Mouse (Mus musculus) embryonic fibroblast, embryonic 13.5 days (primary cell): ENCODE data around the gene Dmrt1. TPM values are rescaled to one million over a fixed set of nuclear protein-coding genes. Genes with fewer than 3 reads are reported as not detected.
"Not testable (repeated sequence)": the region's sequence is repeated elsewhere in the genome, so short reads cannot be mapped to it uniquely, and the experiment has no call there.

Experiments used
- H3K27ac ChIP-seq: 2 replicates; pipeline ENCODE4 v1.5.1; 2012; ENCODE audit warnings: low read length, control low read depth, inconsistent platforms; ENCODE audit not compliant: insufficient read depth
- H3K4me1 ChIP-seq: 2 replicates; pipeline ENCODE4 v1.6.1; 2011; ENCODE audit warnings: low read length; ENCODE audit not compliant: control insufficient read depth, insufficient read depth
- H3K4me3 ChIP-seq: 2 replicates; pipeline ENCODE4 v1.5.1; 2011; ENCODE audit warnings: mild to moderate bottlenecking, control low read depth, low read length; ENCODE audit not compliant: insufficient read depth
- CTCF ChIP-seq: IDR thresholded peaks from 2 replicates; pipeline ENCODE4 v1.5.1; 2011; ENCODE audit warnings: mild to moderate bottlenecking, control low read depth, low read length, moderate library complexity, borderline replicate concordance; ENCODE audit not compliant: insufficient read depth
- POLR2A ChIP-seq: IDR thresholded peaks from 2 replicates; pipeline ENCODE4 v1.6.1; 2011; ENCODE audit warnings: low read depth, mild to moderate bottlenecking, control low read depth, low read length, moderate library complexity
- polyA plus RNA-seq: library from polyadenylated mRNA; stranded (reverse); fragments of >200 nt; gene quantifications from 2 replicates; pipeline ENCODE4 v1.2.4, GENCODE M21; 2011; ENCODE audit warnings: low read depth; ENCODE audit not compliant: missing spikeins, insufficient read length

The Dmrt1 gene
- not detected in 2 replicates for polyA plus RNA-seq

DNA sequence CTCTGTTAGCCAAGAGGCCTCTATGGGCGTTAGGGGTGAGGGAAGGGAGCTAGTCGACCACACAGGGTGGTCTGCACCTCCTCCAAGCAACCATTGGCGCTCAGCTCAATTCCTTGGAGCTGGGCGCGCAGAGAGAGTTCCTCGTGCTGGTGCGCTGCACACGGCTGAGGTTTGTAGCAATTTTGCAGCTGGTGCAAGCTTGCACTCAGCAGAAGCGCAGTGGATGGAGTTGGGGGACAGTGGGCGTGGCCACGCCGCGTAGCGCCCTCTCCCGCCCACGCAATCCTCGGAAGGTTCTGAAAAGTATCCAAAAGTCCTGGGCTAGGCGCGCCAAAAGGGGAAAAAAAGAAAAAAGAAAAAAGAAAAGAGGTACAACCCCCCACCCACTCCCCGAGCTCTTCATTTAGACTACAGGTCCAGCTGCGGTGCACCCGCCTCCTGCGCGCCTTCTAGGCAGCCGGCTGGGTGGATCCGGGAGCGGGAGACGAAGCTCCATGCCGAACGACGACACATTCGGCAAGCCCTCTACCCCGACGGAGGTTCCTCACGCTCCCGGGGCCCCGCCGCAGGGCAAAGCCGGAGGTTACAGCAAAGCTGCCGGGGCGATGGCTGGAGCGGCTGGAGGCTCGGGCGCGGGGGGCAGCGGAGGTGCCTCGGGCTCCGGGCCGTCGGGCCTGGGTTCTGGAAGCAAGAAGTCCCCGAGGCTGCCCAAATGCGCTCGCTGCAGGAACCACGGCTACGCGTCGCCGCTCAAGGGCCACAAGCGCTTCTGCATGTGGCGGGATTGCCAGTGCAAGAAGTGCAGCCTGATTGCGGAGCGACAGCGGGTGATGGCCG, at the start of gene Dmrt1:
Gene Dmrt1, plus strand, starts transcription at position 259 of the 837 bp plus-strand sequence.
- H3K27ac ChIP-seq: no peak within 1 kb of the TSS
- TF ChIP-seq POLR2A (no peak), CTCF (no peak)
- no peaks in the 10 kb centered on the region for H3K4me1 ChIP-seq
- no peak within 1 kb of the TSS for H3K4me3 ChIP-seq

DNA sequence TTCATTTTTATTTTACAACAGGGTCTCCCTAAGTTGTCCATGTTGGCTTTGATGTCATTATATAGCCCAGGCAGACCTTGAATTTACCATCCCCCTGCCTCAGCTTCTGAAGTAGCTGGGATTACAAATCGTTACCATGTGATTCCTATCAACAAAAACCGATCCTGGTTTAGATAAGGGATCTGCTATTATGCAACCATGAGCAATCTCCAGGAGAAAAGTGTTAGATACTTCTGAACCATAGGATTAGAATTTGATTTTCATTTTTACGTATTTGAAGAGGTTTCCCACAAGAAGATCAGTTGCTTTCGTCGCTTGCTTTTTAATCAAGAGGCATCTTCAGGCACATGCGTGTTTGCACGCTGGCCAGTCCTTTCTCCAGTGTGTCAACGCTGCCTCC, 44.7 kb upstream of the Dmrt1 start:
- no peak overlapping the region for H3K27ac ChIP-seq
- H3K4me1 ChIP-seq: no peaks in the 10 kb centered on the region
- H3K4me3 ChIP-seq: no peak overlapping the region
- TF ChIP-seq POLR2A (no peak), CTCF (no peak)

- Histone ChIP-seq H3K4me3 (no peak overlapping the region), H3K4me1 (no peaks in the 10 kb centered on the region), H3K27ac (peak overlapping the region; percentile 30; the same call in 1 of the 2 replicates)
- TF ChIP-seq POLR2A (no peak), CTCF (no peak)
Observed at GRCm38 (mm10) chr19:25461553-25462320, 43.7 kb upstream of the Dmrt1 start.

DNA sequence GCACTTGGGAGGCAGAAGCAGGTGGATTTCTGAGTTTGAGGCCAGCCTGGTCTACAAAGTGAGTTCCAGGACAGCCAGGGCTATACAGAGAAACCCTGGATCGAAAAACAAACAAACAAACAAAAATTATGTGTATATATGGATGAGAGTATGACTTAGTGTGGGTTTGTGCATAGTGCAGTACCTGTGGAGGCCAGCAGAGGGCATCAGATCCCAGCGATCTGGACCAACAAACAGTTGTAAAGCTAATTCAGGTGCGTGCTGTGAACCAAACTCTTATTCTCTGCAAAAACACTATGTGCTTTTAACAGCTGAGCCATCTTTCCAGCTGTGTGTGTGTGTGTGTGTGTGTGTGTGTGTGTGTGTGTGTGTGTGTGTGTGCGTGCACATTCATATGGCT, 29.6 kb upstream of the Dmrt1 start:
- not testable (repeated sequence) for H3K27ac ChIP-seq, H3K4me3 ChIP-seq, H3K4me1 ChIP-seq
- TF ChIP-seq CTCF: peak; percentile 36; the same call in 1 of the 2 replicates

DNA sequence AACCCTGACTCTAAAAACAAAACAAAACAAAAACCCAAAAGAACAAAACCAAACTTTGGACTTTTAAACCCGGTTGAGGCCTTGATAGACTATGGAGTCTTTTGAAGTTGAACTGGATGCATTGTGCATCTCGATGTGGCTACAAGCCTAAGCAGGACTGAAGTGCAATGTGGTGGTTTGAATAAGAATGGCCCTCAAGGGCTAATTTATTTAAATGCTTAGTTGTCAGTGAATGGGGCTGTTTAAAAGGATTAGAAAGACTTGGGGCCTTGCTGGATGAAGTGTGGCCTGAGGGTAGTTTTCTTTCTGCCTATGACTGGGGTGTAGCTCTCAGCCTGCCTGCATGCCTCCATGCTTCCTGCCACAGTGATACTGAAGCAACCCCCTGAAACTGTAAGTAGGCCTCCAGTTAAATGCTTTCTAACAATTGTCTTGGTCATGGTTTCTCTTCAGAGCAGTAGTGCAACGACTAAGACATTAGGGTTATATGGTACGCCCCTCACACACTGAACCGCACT, 26.2 kb upstream of the Dmrt1 start:
- TF ChIP-seq CTCF (no peak), POLR2A (no peak)
- H3K27ac ChIP-seq: no peak overlapping the region
- H3K4me3 ChIP-seq: no peak overlapping the region
- H3K4me1 ChIP-seq: no peaks in the 10 kb centered on the region

DNA sequence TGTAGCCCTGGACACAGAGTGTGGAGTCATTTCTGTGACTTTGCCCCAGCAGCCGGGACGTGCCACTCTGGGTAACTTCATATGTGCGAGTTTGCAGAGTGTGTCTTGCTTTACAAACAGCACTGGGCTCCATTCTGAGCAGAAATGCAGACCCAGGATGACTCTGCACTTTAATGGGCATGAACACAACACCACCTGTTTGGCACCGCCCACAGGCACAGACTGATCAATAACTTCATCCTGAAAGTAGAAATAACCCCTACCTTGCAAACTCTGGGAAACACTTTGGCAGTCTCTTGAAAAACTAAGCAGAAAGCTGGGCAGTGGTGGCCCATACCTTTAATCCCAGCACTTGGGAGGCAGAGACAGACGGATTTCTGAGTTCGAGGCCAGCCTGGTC, 24.6 kb upstream of the Dmrt1 start:
- H3K4me3 ChIP-seq: no peak overlapping the region
- TF ChIP-seq CTCF (no peak), POLR2A (no peak)
- no peak overlapping the region for H3K27ac ChIP-seq
- no peaks in the 10 kb centered on the region for H3K4me1 ChIP-seq

DNA sequence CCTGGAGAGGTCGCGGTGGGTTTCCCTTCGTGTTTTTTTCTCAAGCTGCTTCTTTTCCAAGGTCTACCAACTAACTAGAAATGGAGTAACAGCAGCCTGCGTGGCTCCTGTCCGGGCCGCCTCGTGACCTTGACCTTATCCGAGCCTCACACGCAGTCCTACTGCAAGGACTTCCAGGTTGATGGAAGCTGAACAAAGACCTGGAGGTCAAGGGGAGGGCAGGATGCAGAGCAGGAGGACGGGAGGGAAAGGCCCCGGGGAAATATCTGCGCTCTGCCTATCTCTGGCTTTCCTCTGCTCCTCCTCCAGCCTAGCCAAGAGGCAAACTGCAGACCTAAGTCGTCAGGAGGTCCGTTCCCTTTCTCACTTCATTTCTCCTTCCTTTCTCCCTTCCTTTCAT, 18.9 kb upstream of the Dmrt1 start:
- H3K4me1 ChIP-seq: no peaks in the 10 kb centered on the region
- TF ChIP-seq POLR2A (no peak), CTCF (no peak)
- H3K27ac ChIP-seq: no peak overlapping the region
- no peak overlapping the region for H3K4me3 ChIP-seq

DNA sequence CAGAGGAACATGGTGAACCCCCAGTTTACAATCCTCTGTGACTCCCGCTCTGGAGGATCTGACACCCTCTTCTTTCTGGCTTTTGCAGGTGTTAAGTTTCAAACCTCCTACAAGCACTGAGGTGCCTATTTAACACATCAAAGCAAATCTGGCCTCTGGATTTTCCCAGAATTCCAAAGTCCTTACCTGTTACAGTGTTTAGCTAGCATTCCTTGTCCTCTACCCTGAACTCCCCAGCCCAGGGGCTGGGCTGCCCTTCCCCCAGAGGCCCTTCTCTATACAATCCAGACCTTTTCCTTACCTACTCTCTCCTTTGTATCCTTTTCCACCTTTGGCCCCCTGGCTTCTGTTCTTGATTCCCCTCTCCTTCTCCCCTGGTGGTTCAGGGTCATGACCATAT, 18.1 kb upstream of the Dmrt1 start:
- TF ChIP-seq POLR2A (no peak), CTCF (no peak)
- Histone ChIP-seq H3K4me1 (no peaks in the 10 kb centered on the region), H3K27ac (no peak overlapping the region), H3K4me3 (no peak overlapping the region)

GRCm38 (mm10) chr19:25488546-25488945, 16.9 kb upstream of the Dmrt1 start:
- Histone ChIP-seq H3K4me3 (no peak overlapping the region), H3K27ac (no peak overlapping the region), H3K4me1 (no peaks in the 10 kb centered on the region)
- no peak for TF ChIP-seq POLR2A
- no peak for TF ChIP-seq CTCF

DNA sequence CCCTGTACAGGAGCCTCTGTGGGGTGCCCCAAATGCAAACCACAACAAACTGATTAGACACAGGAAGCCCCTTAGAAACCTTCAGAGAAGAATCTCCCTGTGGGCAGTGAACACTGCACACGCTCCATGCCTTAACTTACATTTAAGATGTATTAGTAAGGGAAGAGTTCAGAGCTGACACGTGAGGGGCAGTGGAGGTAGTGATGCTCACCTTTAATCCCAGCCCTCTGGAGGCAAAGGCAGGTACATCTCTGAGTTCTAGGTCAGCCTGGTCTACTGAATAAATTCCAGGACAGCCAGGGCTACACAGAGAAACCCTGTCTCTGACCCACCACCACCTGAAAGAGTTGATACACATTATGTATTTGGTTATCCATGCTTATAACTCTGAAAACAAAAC, 15.9 kb upstream of the Dmrt1 start:
- H3K4me1 ChIP-seq: no peaks in the 10 kb centered on the region
- H3K27ac ChIP-seq: no peak overlapping the region
- no peak overlapping the region for H3K4me3 ChIP-seq
- no peak for TF ChIP-seq CTCF
- no peak for TF ChIP-seq POLR2A
